8 mouse cellular contexts compared by ENCODE assay signal in genomic region chr14:121279106-121279505, GRCm38 (mm10).
A peak's percentile ranks its signal among the peaks of the same experiment; 100 is the strongest.
DNase-seq lines count a peak whose midpoint lies in the region; ATAC-seq and TF ChIP-seq lines count a peak whose summit lies in the region.

No protein-coding gene starts in this region.

- DNase-seq in brain, embryonic 18.5 days (ENCODE audit: low read depth, low spot score): peak; percentile 24
- peak; percentile 91 for DNase-seq in kidney, postnatal 0 days (ENCODE audit: low spot score)
- DNase-seq in liver, embryonic 11.5 days (ENCODE audit: low spot score): peak; percentile 71
- DNase-seq in natural killer cell, adult 2 months (ENCODE audit: low spot score in 2 of 2): peak; percentile 55 to 65
- peak; percentile 76 for DNase-seq in splenic B cell, adult 2 months (ENCODE audit: low read depth, low spot score)

- ATAC-seq in CD4-positive, CD25-positive, alpha-beta regulatory T cell, adult 4 months: peak; percentile 72
- peak; percentile 57 for ATAC-seq in erythroid progenitor cell, adult 5-6 weeks (replicated peaks; ENCODE audit: low FRiP score, poor library complexity, severe bottlenecking)
- 0 out of 2 replicates have a peak, but pooled peaks have one; percentile 39 for ATAC-seq in heart, embryonic 14.5 days (ENCODE audit: insufficient number of reproducible peaks, insufficient read depth, low FRiP score, low read depth)
- peak; percentile 65 for ATAC-seq in kidney, postnatal 0 days (replicated peaks; ENCODE audit: low FRiP score, low read depth)
- peak; percentile 64 for ATAC-seq in liver, embryonic 11.5 days (replicated peaks; ENCODE audit: low FRiP score)

- H3K4me1 ChIP-seq in heart, embryonic 14.5 days (ENCODE audit: control insufficient read depth in 2 of 2, insufficient read depth in 2 of 2, low read length in 2 of 2): peaks cover 11 to 12% of the 10 kb centered on the region in 2 experiments
- H3K4me1 ChIP-seq in kidney, postnatal 0 days (replicated peaks; ENCODE audit: insufficient read depth, low read length): no peaks in the 10 kb centered on the region
- no peaks in the 10 kb centered on the region for H3K4me1 ChIP-seq in liver, embryonic 11.5 days (replicated peaks; ENCODE audit: control insufficient read depth, insufficient read depth, low read length)

- no peak overlapping the region for H3K9ac ChIP-seq in heart, embryonic 14.5 days (ENCODE audit: low read length)
- no peak overlapping the region for H3K9ac ChIP-seq in kidney, postnatal 0 days (ENCODE audit: low read depth, low read length)
- H3K9ac ChIP-seq in liver, embryonic 11.5 days (ENCODE audit: low read depth, low read length): no peak overlapping the region

- H3K27ac ChIP-seq in heart, embryonic 14.5 days (replicated peaks in 1 of 2; ENCODE audit: control insufficient read depth in 1 of 2, insufficient read depth in 1 of 2, low read depth in 2 of 2, low read length in 2 of 2): no peak overlapping the region
- no peak overlapping the region for H3K27ac ChIP-seq in kidney, postnatal 0 days
- no peak overlapping the region for H3K27ac ChIP-seq in liver, embryonic 11.5 days (ENCODE audit: low read depth, low read length)

- no peaks in the 10 kb centered on the region for H3K9me3 ChIP-seq in heart, embryonic 14.5 days (ENCODE audit: control insufficient read depth, low read length)
- H3K9me3 ChIP-seq in kidney, postnatal 0 days (replicated peaks; ENCODE audit: low read length): no peaks in the 10 kb centered on the region
- no peaks in the 10 kb centered on the region for H3K9me3 ChIP-seq in liver, embryonic 11.5 days (ENCODE audit: control insufficient read depth, low read length)

- peaks cover 91% of the 10 kb centered on the region for H3K36me3 ChIP-seq in heart, embryonic 14.5 days (ENCODE audit: control insufficient read depth, insufficient read depth, low read length)
- peaks cover 53% of the 10 kb centered on the region for H3K36me3 ChIP-seq in kidney, postnatal 0 days (ENCODE audit: insufficient read depth, low read length)
- H3K36me3 ChIP-seq in liver, embryonic 11.5 days (ENCODE audit: control insufficient read depth, insufficient read depth, low read length): peaks cover 11% of the 10 kb centered on the region
- no peaks in the 10 kb centered on the region for H3K36me3 ChIP-seq in splenic B cell, adult 2 months (ENCODE audit: control insufficient read depth, insufficient read depth, low read length, poor library complexity, severe bottlenecking)

- no peak overlapping the region for H3K4me3 ChIP-seq in heart, embryonic 14.5 days (ENCODE audit: control insufficient read depth in 1 of 2, insufficient read depth in 1 of 2, low read depth in 1 of 2, low read length in 2 of 2)
- H3K4me3 ChIP-seq in kidney, postnatal 0 days (replicated peaks; ENCODE audit: low read depth, low read length): no peak overlapping the region
- no peak overlapping the region for H3K4me3 ChIP-seq in liver, embryonic 11.5 days (ENCODE audit: low read depth, low read length)

- no peak overlapping the region for H3K4me2 ChIP-seq in heart, embryonic 14.5 days (ENCODE audit: low read length)
- H3K4me2 ChIP-seq in kidney, postnatal 0 days (ENCODE audit: low read length): no peak overlapping the region
- H3K4me2 ChIP-seq in liver, embryonic 11.5 days: no peak overlapping the region

- peak; percentile 98 for TF ChIP-seq CTCF in kidney, postnatal 0 days (IDR thresholded peaks at IDR 0.05; ENCODE audit: low read depth)

- no peaks in the 10 kb centered on the region for H3K27me3 ChIP-seq in heart, embryonic 14.5 days (ENCODE audit: control insufficient read depth, insufficient read depth, low read length)
- no peaks in the 10 kb centered on the region for H3K27me3 ChIP-seq in kidney, postnatal 0 days (ENCODE audit: insufficient read depth, low read length)
- no peaks in the 10 kb centered on the region for H3K27me3 ChIP-seq in liver, embryonic 11.5 days (replicated peaks; ENCODE audit: control insufficient read depth, insufficient read depth, low read length)
- no peaks in the 10 kb centered on the region for H3K27me3 ChIP-seq in splenic B cell, adult 2 months (ENCODE audit: control insufficient read depth, insufficient read depth, low read length, poor library complexity, severe bottlenecking)

- WGBS in heart, embryonic 14.5 days: 23% methylated on average over 6 of the region's 6 CpGs
- 26% methylated on average over 6 of the region's 6 CpGs for WGBS in kidney, postnatal 0 days
- 29% methylated on average over 6 of the region's 6 CpGs for WGBS in liver, embryonic 11.5 days

Comparison
In these comparisons a context has a peak if more than half of its experiments do, and no peak if none do; other contexts are left out.
1. DNase-seq: peak in every context shown above with its lines; median percentile 91 in kidney, postnatal 0 days; 76 in splenic B cell, adult 2 months; 71 in liver, embryonic 11.5 days; 60 in natural killer cell, adult 2 months; 24 in brain, embryonic 18.5 days.